Mouse (Mus musculus) intestine, embryonic 15.5 days (tissue): ENCODE data around the gene Pard6b. TPM values are rescaled to one million over a fixed set of nuclear protein-coding genes. Genes with fewer than 3 reads are reported as not detected.

Experiments used
- ATAC-seq: fragments of 200-750 bp; cut with Nextera tagmentation; 2 replicates; pipeline ENCODE4 v1.8.0; 2017; ENCODE audit warnings: moderate TSS enrichment, moderate library complexity
- H3K27ac ChIP-seq: fragments of 300-500 bp; sonication (generic); 2 replicates; pipeline ENCODE4 v1.5.1; 2015; ENCODE audit warnings: mild to moderate bottlenecking, inconsistent platforms
- H3K27me3 ChIP-seq: fragments of 300-500 bp; sonication (generic); replicated peaks from 2 replicates; pipeline ENCODE4 v1.6.1; 2015; ENCODE audit warnings: inconsistent platforms
- H3K36me3 ChIP-seq: fragments of 300-500 bp; sonication (generic); 2 replicates; pipeline ENCODE4 v1.6.1; 2015; ENCODE audit warnings: inconsistent platforms
- H3K4me1 ChIP-seq: fragments of 300-500 bp; sonication (generic); replicated peaks from 2 replicates; pipeline ENCODE4 v1.6.1; 2015; ENCODE audit warnings: inconsistent platforms
- H3K4me2 ChIP-seq: fragments of 300-500 bp; sonication (generic); replicated peaks from 2 replicates; pipeline ENCODE4 v1.6.1; 2015; ENCODE audit warnings: mild to moderate bottlenecking, inconsistent platforms
- H3K4me3 ChIP-seq: fragments of 300-500 bp; sonication (generic); replicated peaks from 2 replicates; pipeline ENCODE4 v1.5.1; 2015; ENCODE audit warnings: inconsistent platforms
- H3K9ac ChIP-seq: fragments of 300-500 bp; sonication (generic); 2 replicates; pipeline ENCODE4 v1.6.1; 2015; ENCODE audit warnings: inconsistent platforms
- H3K9me3 ChIP-seq: fragments of 300-500 bp; sonication (generic); 2 replicates; pipeline ENCODE4 v1.6.1; 2016; ENCODE audit warnings: inconsistent platforms
- WGBS: fragments of 180-500 bp; shearing (Covaris S2); methylation state at CpG from one replicate; pipeline ENCODE4 v1.1.7; 2015; 5-methylcytosine and 5-hydroxymethylcytosine counted together
- polyA plus RNA-seq: library from polyadenylated mRNA; unstranded; fragments of >200 nt; fragmentation: Nextera tagmentation; extraction: Ambion mirVana; gene quantifications from 2 replicates; pipeline ENCODE4 v1.2.1, GENCODE M21; 2015

The Pard6b gene
- polyA plus RNA-seq, 1 experiment from 2014 or later, result 17.4 TPM

GRCm38 (mm10) chr2:168086318-168086717 lies 5.5 kb downstream of the Pard6b start:
- H3K36me3 ChIP-seq, result no peaks in the 10 kb centered on the region
- no peak overlapping the region for H3K4me3 ChIP-seq
- no peak for ATAC-seq
- no peaks in the 10 kb centered on the region; the same call in 1 of the 2 replicates for H3K27me3 ChIP-seq
- H3K9me3 ChIP-seq, result no peaks in the 10 kb centered on the region
- H3K9ac ChIP-seq, result 0 out of 2 replicates have a peak overlapping the region, but pooled peaks have one; percentile 5
- no peak overlapping the region for H3K27ac ChIP-seq
- 42% methylated on average over 6 of the region's 6 CpGs for WGBS
- H3K4me2 ChIP-seq, result no peak overlapping the region
- 0 out of 2 replicates have a peak, but pooled peaks cover 6% of the 10 kb centered on the region for H3K4me1 ChIP-seq

- no peaks in the 10 kb centered on the region for H3K9me3 ChIP-seq
- ATAC-seq, result peak; percentile 50
- H3K4me1 ChIP-seq, result 0 out of 2 replicates have a peak, but pooled peaks cover 9% of the 10 kb centered on the region
- H3K27me3 ChIP-seq, result no peaks in the 10 kb centered on the region; the same call in 1 of the 2 replicates
- H3K4me3 ChIP-seq, result no peak overlapping the region
- no peaks in the 10 kb centered on the region for H3K36me3 ChIP-seq
- H3K4me2 ChIP-seq, result no peak overlapping the region
- 55% methylated on average over 9 of the region's 9 CpGs for WGBS
- no peak overlapping the region for H3K27ac ChIP-seq
- H3K9ac ChIP-seq, result no peak overlapping the region
These were observed 6.0 kb downstream of the Pard6b start for GRCm38 (mm10) chr2:168086839-168087238.

- ATAC-seq, result no peak
- Histone ChIP-seq H3K4me3 (no peak overlapping the region), H3K4me1 (peaks cover 29% of the 10 kb centered on the region), H3K36me3 (no peaks in the 10 kb centered on the region), H3K9me3 (no peaks in the 10 kb centered on the region), H3K27ac (no peak overlapping the region), H3K27me3 (no peaks in the 10 kb centered on the region), H3K4me2 (no peak overlapping the region), H3K9ac (no peak overlapping the region)
- 52% methylated on average over 11 of the region's 11 CpGs for WGBS
These were observed 10.8 kb downstream of the Pard6b start for GRCm38 (mm10) chr2:168091560-168091959.

GRCm38 (mm10) chr2:168093077-168093476 lies 12.3 kb downstream of the Pard6b start:
- WGBS, result 91% methylated on average over 4 of the region's 4 CpGs
- Histone ChIP-seq H3K27ac (no peak overlapping the region), H3K9ac (no peak overlapping the region), H3K4me2 (no peak overlapping the region), H3K4me3 (no peak overlapping the region), H3K9me3 (no peaks in the 10 kb centered on the region), H3K36me3 (no peaks in the 10 kb centered on the region), H3K27me3 (no peaks in the 10 kb centered on the region), H3K4me1 (peaks cover 35% of the 10 kb centered on the region)
- ATAC-seq, result no peak

GRCm38 (mm10) chr2:168095077-168095476 lies 14.3 kb downstream of the Pard6b start:
- 47% methylated on average over 8 of the region's 8 CpGs for WGBS

GRCm38 (mm10) chr2:168096487-168096886 lies 15.7 kb downstream of the Pard6b start:
- H3K4me3 ChIP-seq, result no peak overlapping the region
- 0 out of 2 replicates have a peak, but pooled peaks cover 4% of the 10 kb centered on the region for H3K36me3 ChIP-seq
- no peak for ATAC-seq
- H3K4me2 ChIP-seq, result no peak overlapping the region
- 80% methylated on average over 3 of the region's 3 CpGs for WGBS
- H3K27me3 ChIP-seq, result no peaks in the 10 kb centered on the region
- H3K9me3 ChIP-seq, result no peaks in the 10 kb centered on the region
- H3K4me1 ChIP-seq, result peaks cover 35% of the 10 kb centered on the region
- H3K27ac ChIP-seq, result 0 out of 2 replicates have a peak overlapping the region, but pooled peaks have one; percentile 15
- no peak overlapping the region for H3K9ac ChIP-seq

More at GRCm38 (mm10) chr2:168095077-168095476, 14.3 kb downstream of the Pard6b start:
- Histone ChIP-seq H3K27me3 (no peaks in the 10 kb centered on the region), H3K9me3 (no peaks in the 10 kb centered on the region), H3K4me1 (peaks cover 35% of the 10 kb centered on the region), H3K4me2 (no peak overlapping the region; the same call in 1 of the 2 replicates), H3K9ac (no peak overlapping the region), H3K36me3 (0 out of 2 replicates have a peak, but pooled peaks cover 4% of the 10 kb centered on the region), H3K27ac (peak overlapping the region; percentile 59), H3K4me3 (no peak overlapping the region)
- ATAC-seq, result peak; percentile 34; the same call in 1 of the 2 replicates

GRCm38 (mm10) chr2:168098040-168098439 lies 17.2 kb downstream of the Pard6b start:
- Histone ChIP-seq H3K4me2 (0 out of 2 replicates have a peak overlapping the region, but pooled peaks have one; percentile 9), H3K27me3 (no peaks in the 10 kb centered on the region)

GRCm38 (mm10) chr2:168100008-168100407 lies 19.2 kb downstream of the Pard6b start:
- H3K4me2 ChIP-seq, result no peak overlapping the region
- H3K9me3 ChIP-seq, result no peaks in the 10 kb centered on the region
- no peak for ATAC-seq
- no peak overlapping the region for H3K9ac ChIP-seq
- H3K4me1 ChIP-seq, result peaks cover 20% of the 10 kb centered on the region
- no peak overlapping the region for H3K27ac ChIP-seq
- no peaks in the 10 kb centered on the region for H3K27me3 ChIP-seq
- H3K36me3 ChIP-seq, result 0 out of 2 replicates have a peak, but pooled peaks cover 4% of the 10 kb centered on the region
- 81% methylated on average over 13 of the region's 13 CpGs for WGBS
- H3K4me3 ChIP-seq, result no peak overlapping the region

More at GRCm38 (mm10) chr2:168098040-168098439, 17.2 kb downstream of the Pard6b start:
- no peaks in the 10 kb centered on the region for H3K9me3 ChIP-seq
- ATAC-seq, result peak; percentile 61
- H3K4me1 ChIP-seq, result peaks cover 31% of the 10 kb centered on the region
- H3K9ac ChIP-seq, result no peak overlapping the region
- no peak overlapping the region for H3K4me3 ChIP-seq
- H3K36me3 ChIP-seq, result 0 out of 2 replicates have a peak, but pooled peaks cover 4% of the 10 kb centered on the region
- WGBS, result 38% methylated on average over 6 of the region's 6 CpGs
- no peak overlapping the region for H3K27ac ChIP-seq

GRCm38 (mm10) chr2:168101805-168102204 lies 21.0 kb downstream of the Pard6b start:
- H3K4me3 ChIP-seq, result no peak overlapping the region
- H3K9ac ChIP-seq, result no peak overlapping the region
- H3K27me3 ChIP-seq, result no peaks in the 10 kb centered on the region
- H3K36me3 ChIP-seq, result 0 out of 2 replicates have a peak, but pooled peaks cover 4% of the 10 kb centered on the region
- no peak for ATAC-seq
- 77% methylated on average over 5 of the region's 5 CpGs for WGBS
- no peak overlapping the region for H3K4me2 ChIP-seq
- H3K4me1 ChIP-seq, result peaks cover 8% of the 10 kb centered on the region
- no peak overlapping the region for H3K27ac ChIP-seq
- H3K9me3 ChIP-seq, result no peaks in the 10 kb centered on the region

- no peak overlapping the region for H3K4me3 ChIP-seq
- no peak overlapping the region for H3K4me2 ChIP-seq
- no peak for ATAC-seq
- H3K4me1 ChIP-seq, result peaks cover 7% of the 10 kb centered on the region; the same call in 1 of the 2 replicates
- no peak overlapping the region for H3K27ac ChIP-seq
- 80% methylated on average over 10 of the region's 10 CpGs for WGBS
- no peak overlapping the region for H3K9ac ChIP-seq
- H3K36me3 ChIP-seq, result 0 out of 2 replicates have a peak, but pooled peaks cover 3% of the 10 kb centered on the region
- no peaks in the 10 kb centered on the region for H3K9me3 ChIP-seq
- H3K27me3 ChIP-seq, result no peaks in the 10 kb centered on the region
These were observed 22.5 kb downstream of the Pard6b start for GRCm38 (mm10) chr2:168103341-168103740.

- Histone ChIP-seq H3K27ac (peak overlapping the region; percentile 59; the same call in 1 of the 2 replicates), H3K4me2 (peak overlapping the region; percentile 40), H3K36me3 (no peaks in the 10 kb centered on the region), H3K4me1 (peaks cover 7% of the 10 kb centered on the region; the same call in 1 of the 2 replicates), H3K27me3 (no peaks in the 10 kb centered on the region), H3K9me3 (no peaks in the 10 kb centered on the region), H3K9ac (no peak overlapping the region), H3K4me3 (no peak overlapping the region)
- 56% methylated on average over 22 of the region's 22 CpGs for WGBS
- ATAC-seq, result peak; percentile 93
These were observed 23.8 kb downstream of the Pard6b start for GRCm38 (mm10) chr2:168104375-168105144.

GRCm38 (mm10) chr2:168105271-168105670 lies 24.5 kb downstream of the Pard6b start:
- Histone ChIP-seq H3K9me3 (no peaks in the 10 kb centered on the region), H3K4me2 (peak overlapping the region; percentile 40), H3K36me3 (no peaks in the 10 kb centered on the region), H3K27ac (peak overlapping the region; percentile 59; the same call in 1 of the 2 replicates), H3K4me1 (peaks cover 7% of the 10 kb centered on the region; the same call in 1 of the 2 replicates), H3K27me3 (no peaks in the 10 kb centered on the region), H3K4me3 (no peak overlapping the region), H3K9ac (no peak overlapping the region)
- ATAC-seq, result peak; percentile 13
- 51% methylated on average over 8 of the region's 8 CpGs for WGBS
